ENCODE assay signal across 10 mouse cellular contexts in genomic region chr13:44833353-44833752, GRCm38 (mm10).
A peak's percentile ranks its signal among the peaks of the same experiment; 100 is the strongest.
DNase-seq lines count a peak whose midpoint lies in the region; ATAC-seq and TF ChIP-seq lines count a peak whose summit lies in the region.
"Had no signal": no experiment of that assay in that cellular context is flagged by ENCODE, and none has a peak within 500 bp of the region (broad histone marks: within the 10 kb centered on the region; RNA-seq: fewer than 3 reads in every experiment).

No protein-coding gene starts in this region.

- H3K9me3 ChIP-seq in kidney, embryonic 15.5 days (replicated peaks): no peaks in the 10 kb centered on the region
- no peaks in the 10 kb centered on the region for H3K9me3 ChIP-seq in embryonic facial prominence, embryonic 14.5 days (ENCODE audit: control insufficient read depth, low read length)
- H3K9me3 ChIP-seq in midbrain, postnatal 0 days (ENCODE audit: low read length): no peaks in the 10 kb centered on the region
- no peaks in the 10 kb centered on the region for H3K9me3 ChIP-seq in intestine, embryonic 15.5 days
- H3K9me3 ChIP-seq: embryonic facial prominence, embryonic 12.5 days; limb, embryonic 13.5 days had no signal

- peak; percentile 34 for DNase-seq in kidney, adult 18-20 months
- peak; percentile 59 for DNase-seq in CD4-positive helper T cell, adult 2 months (ENCODE audit: low read depth, low spot score)
- peak; percentile 46 for DNase-seq in T-cell, adult 2 months (ENCODE audit: low spot score)
- DNase-seq in embryonic facial prominence, embryonic 14.5 days (ENCODE audit: low spot score): peak; percentile 75
- DNase-seq in kidney, postnatal 36 days: peak; percentile 50 to 53
- DNase-seq in midbrain, postnatal 0 days (ENCODE audit: low spot score): peak; percentile 81

- no peak overlapping the region for H3K9ac ChIP-seq in kidney, embryonic 15.5 days
- no peak overlapping the region for H3K9ac ChIP-seq in embryonic facial prominence, embryonic 14.5 days (ENCODE audit: low read depth, low read length)
- no peak overlapping the region for H3K9ac ChIP-seq in midbrain, postnatal 0 days (replicated peaks; ENCODE audit: low read length, poor library complexity, severe bottlenecking)
- no peak overlapping the region for H3K9ac ChIP-seq in intestine, embryonic 15.5 days
- H3K9ac ChIP-seq: embryonic facial prominence, embryonic 12.5 days; limb, embryonic 13.5 days had no signal

- H3K4me2 ChIP-seq in kidney, embryonic 15.5 days: no peak overlapping the region
- no peak overlapping the region for H3K4me2 ChIP-seq in embryonic facial prominence, embryonic 14.5 days (ENCODE audit: low read depth, low read length)
- no peak overlapping the region for H3K4me2 ChIP-seq in midbrain, postnatal 0 days (ENCODE audit: low read depth, low read length, poor library complexity, severe bottlenecking)
- no peak overlapping the region for H3K4me2 ChIP-seq in intestine, embryonic 15.5 days (replicated peaks)
- H3K4me2 ChIP-seq: embryonic facial prominence, embryonic 12.5 days; limb, embryonic 13.5 days had no signal

- no peaks in the 10 kb centered on the region for H3K27me3 ChIP-seq in kidney, embryonic 15.5 days
- no peaks in the 10 kb centered on the region for H3K27me3 ChIP-seq in embryonic facial prominence, embryonic 14.5 days (replicated peaks; ENCODE audit: control insufficient read depth, insufficient read depth, low read length)
- no peaks in the 10 kb centered on the region for H3K27me3 ChIP-seq in midbrain, postnatal 0 days (ENCODE audit: insufficient read depth, low read length)
- no peaks in the 10 kb centered on the region for H3K27me3 ChIP-seq in intestine, embryonic 15.5 days (replicated peaks)
- H3K27me3 ChIP-seq: embryonic facial prominence, embryonic 12.5 days; limb, embryonic 13.5 days had no signal

- 41% methylated on average over 3 of the region's 3 CpGs for WGBS in kidney, embryonic 15.5 days
- 58% methylated on average over 3 of the region's 3 CpGs for WGBS in embryonic facial prominence, embryonic 14.5 days
- WGBS in midbrain, postnatal 0 days: 57% methylated on average over 3 of the region's 3 CpGs
- 55% methylated on average over 3 of the region's 3 CpGs for WGBS in intestine, embryonic 15.5 days

- H3K4me3 ChIP-seq in kidney, embryonic 15.5 days (replicated peaks): no peak overlapping the region
- no peak overlapping the region for H3K4me3 ChIP-seq in embryonic facial prominence, embryonic 14.5 days (ENCODE audit: low read depth, low read length)
- no peak overlapping the region for H3K4me3 ChIP-seq in midbrain, postnatal 0 days (ENCODE audit: low read depth, low read length)
- H3K4me3 ChIP-seq in intestine, embryonic 15.5 days (replicated peaks): no peak overlapping the region
- H3K4me3 ChIP-seq: embryonic facial prominence, embryonic 12.5 days; limb, embryonic 13.5 days had no signal

- H3K4me1 ChIP-seq in kidney, embryonic 15.5 days: peaks cover 12% of the 10 kb centered on the region
- no peaks in the 10 kb centered on the region for H3K4me1 ChIP-seq in embryonic facial prominence, embryonic 14.5 days (ENCODE audit: control insufficient read depth, insufficient read depth, low read length)
- no peaks in the 10 kb centered on the region for H3K4me1 ChIP-seq in midbrain, postnatal 0 days (ENCODE audit: insufficient read depth, low read length)
- H3K4me1 ChIP-seq in intestine, embryonic 15.5 days (replicated peaks): no peaks in the 10 kb centered on the region

- H3K27ac ChIP-seq in kidney, embryonic 15.5 days: no peak overlapping the region
- no peak overlapping the region for H3K27ac ChIP-seq in embryonic facial prominence, embryonic 14.5 days (replicated peaks; ENCODE audit: low read depth, low read length)
- H3K27ac ChIP-seq in midbrain, postnatal 0 days (ENCODE audit: low read depth, low read length): no peak overlapping the region
- no peak overlapping the region for H3K27ac ChIP-seq in intestine, embryonic 15.5 days
- H3K27ac ChIP-seq: embryonic facial prominence, embryonic 12.5 days; limb, embryonic 13.5 days had no signal

- ATAC-seq in kidney, embryonic 15.5 days (replicated peaks; ENCODE audit: low FRiP score): no peak
- ATAC-seq in embryonic facial prominence, embryonic 14.5 days (ENCODE audit: low read depth): no peak; the same call in 1 of the 2 replicates
- ATAC-seq in midbrain, postnatal 0 days (ENCODE audit: low FRiP score): no peak
- no peak for ATAC-seq in intestine, embryonic 15.5 days

- TF ChIP-seq CTCF in midbrain, postnatal 0 days (IDR thresholded peaks at IDR 0.05): peak; percentile 86

- H3K36me3 ChIP-seq in kidney, embryonic 15.5 days: no peaks in the 10 kb centered on the region
- H3K36me3 ChIP-seq in embryonic facial prominence, embryonic 14.5 days (ENCODE audit: control insufficient read depth, insufficient read depth, low read length): no peaks in the 10 kb centered on the region
- no peaks in the 10 kb centered on the region for H3K36me3 ChIP-seq in midbrain, postnatal 0 days (ENCODE audit: insufficient read depth, low read length)
- no peaks in the 10 kb centered on the region for H3K36me3 ChIP-seq in intestine, embryonic 15.5 days
- H3K36me3 ChIP-seq: embryonic facial prominence, embryonic 12.5 days; limb, embryonic 13.5 days had no signal
